Mouse (Mus musculus) lung, embryonic 15.5 days (tissue): Measurements from ENCODE around the gene Bckdha. TPM values are rescaled to one million over a fixed set of nuclear protein-coding genes. Genes with fewer than 3 reads are reported as not detected.

Source experiments
- ATAC-seq: fragments of 200-750 bp; cut with Nextera tagmentation; 2 replicates; pipeline ENCODE4 v1.8.0; 2017; ENCODE audit warnings: moderate number of reproducible peaks, borderline replicate concordance; ENCODE audit not compliant: low FRiP score, low TSS enrichment; ENCODE audit errors: extremely low read depth
- H3K27ac ChIP-seq: fragments of 300-500 bp; sonication (generic); 2 replicates; pipeline ENCODE4 v1.5.1; 2015; ENCODE audit warnings: moderate library complexity, mild to moderate bottlenecking, inconsistent platforms
- H3K27me3 ChIP-seq: fragments of 300-500 bp; sonication (generic); 2 replicates; pipeline ENCODE4 v1.6.1; 2015; ENCODE audit warnings: inconsistent platforms
- H3K36me3 ChIP-seq: fragments of 300-500 bp; sonication (generic); 2 replicates; pipeline ENCODE4 v1.6.1; 2015; ENCODE audit warnings: inconsistent platforms
- H3K4me1 ChIP-seq: fragments of 300-500 bp; sonication (generic); 2 replicates; pipeline ENCODE4 v1.6.1; 2015; ENCODE audit warnings: inconsistent platforms
- H3K4me2 ChIP-seq: fragments of 300-500 bp; sonication (generic); 2 replicates; pipeline ENCODE4 v1.6.1; 2015; ENCODE audit warnings: inconsistent platforms, mild to moderate bottlenecking, moderate library complexity
- H3K4me3 ChIP-seq: fragments of 300-500 bp; sonication (generic); 2 replicates; pipeline ENCODE4 v1.5.1; 2015; ENCODE audit warnings: mild to moderate bottlenecking, inconsistent platforms
- H3K9ac ChIP-seq: fragments of 300-500 bp; sonication (generic); 2 replicates; pipeline ENCODE4 v1.6.1; 2015; ENCODE audit warnings: inconsistent platforms
- H3K9me3 ChIP-seq: fragments of 300-500 bp; sonication (generic); 2 replicates; pipeline ENCODE4 v1.6.1; 2016; ENCODE audit warnings: inconsistent platforms
- WGBS: fragments of 180-500 bp; shearing (Covaris S2); methylation state at CpG from one replicate; pipeline ENCODE4 v1.1.7; 2015; 5-methylcytosine and 5-hydroxymethylcytosine counted together
- polyA plus RNA-seq: library from polyadenylated mRNA; unstranded; fragments of >200 nt; fragmentation: Nextera tagmentation; extraction: Ambion mirVana; gene quantifications from 2 replicates; pipeline ENCODE4 v1.2.1, GENCODE M21; 2015

Bckdha gene
- polyA plus RNA-seq, 1 experiment from 2014 or later: 57.0 TPM

- peaks cover 35% of the 10 kb centered on the region for H3K4me1 ChIP-seq
- peak overlapping the region; percentile 95 for H3K4me2 ChIP-seq
- no peak for ATAC-seq
- H3K9ac ChIP-seq: no peak overlapping the region; the same call in 1 of the 2 replicates
- H3K27me3 ChIP-seq: peaks cover 26% of the 10 kb centered on the region
- H3K9me3 ChIP-seq: no peaks in the 10 kb centered on the region
- H3K4me3 ChIP-seq: peak overlapping the region; percentile 72
- no peaks in the 10 kb centered on the region for H3K36me3 ChIP-seq
- H3K27ac ChIP-seq: peak overlapping the region; percentile 68; the same call in 1 of the 2 replicates
- 25% methylated on average over 5 of the region's 5 CpGs for WGBS
Measured at GRCm38 (mm10) chr7:25690051-25690450, 31.3 kb upstream of the Bckdha start.

GRCm38 (mm10) chr7:25689603-25690021 lies 30.8 kb upstream of the Bckdha start:
- H3K4me3 ChIP-seq: peak overlapping the region; percentile 72
- H3K36me3 ChIP-seq: no peaks in the 10 kb centered on the region
- ATAC-seq: no peak
- peaks cover 35% of the 10 kb centered on the region for H3K4me1 ChIP-seq
- H3K9me3 ChIP-seq: no peaks in the 10 kb centered on the region
- 5% methylated on average over 12 of the region's 12 CpGs for WGBS
- peak overlapping the region; percentile 95 for H3K4me2 ChIP-seq
- H3K27ac ChIP-seq: peak overlapping the region; percentile 68
- H3K9ac ChIP-seq: peak overlapping the region; percentile 69; the same call in 1 of the 2 replicates
- peaks cover 26% of the 10 kb centered on the region for H3K27me3 ChIP-seq

GRCm38 (mm10) chr7:25688810-25689586 lies 30.2 kb upstream of the Bckdha start:
- Histone ChIP-seq H3K4me3 (peak overlapping the region; percentile 72), H3K9me3 (no peaks in the 10 kb centered on the region), H3K4me1 (peaks cover 35% of the 10 kb centered on the region), H3K36me3 (no peaks in the 10 kb centered on the region), H3K27me3 (peaks cover 26% of the 10 kb centered on the region), H3K9ac (peak overlapping the region; percentile 69), H3K27ac (peak overlapping the region; percentile 92), H3K4me2 (peak overlapping the region; percentile 95)
- peak; percentile 50; the same call in 1 of the 2 replicates for ATAC-seq
- 0% methylated on average over 50 of the region's 52 CpGs for WGBS

- Histone ChIP-seq H3K27me3 (peaks cover 26% of the 10 kb centered on the region), H3K4me3 (peak overlapping the region; percentile 72), H3K4me1 (peaks cover 35% of the 10 kb centered on the region), H3K36me3 (no peaks in the 10 kb centered on the region), H3K9ac (peak overlapping the region; percentile 69), H3K9me3 (no peaks in the 10 kb centered on the region), H3K4me2 (peak overlapping the region; percentile 95), H3K27ac (peak overlapping the region; percentile 92)
- WGBS: 1% methylated on average over 47 of the region's 47 CpGs
- no peak for ATAC-seq
Measured at GRCm38 (mm10) chr7:25687811-25688401, 29.1 kb upstream of the Bckdha start.

GRCm38 (mm10) chr7:25686680-25687531 lies 28.1 kb upstream of the Bckdha start, which contains the start of gene Tgfb1:
Gene Tgfb1, plus strand, starts transcription at chr7:25687002.
- under 1% methylated on average over 48 of the region's 69 CpGs for WGBS
- Histone ChIP-seq H3K36me3 (no peaks in the 10 kb centered on the region), H3K9ac (peak within 1 kb of the TSS; percentile 69), H3K4me3 (peak within 1 kb of the TSS; percentile 72), H3K4me1 (peaks cover 35% of the 10 kb centered on the region), H3K4me2 (peak within 1 kb of the TSS; percentile 95), H3K27ac (peak within 1 kb of the TSS; percentile 92), H3K9me3 (no peaks in the 10 kb centered on the region), H3K27me3 (peaks cover 26% of the 10 kb centered on the region)
- ATAC-seq: peak; percentile 66

GRCm38 (mm10) chr7:25685926-25686470 lies 27.2 kb upstream of the Bckdha start:
- no peak overlapping the region for H3K27ac ChIP-seq
- H3K27me3 ChIP-seq: peaks cover 26% of the 10 kb centered on the region
- H3K4me3 ChIP-seq: peak overlapping the region; percentile 72
- WGBS: 66% methylated on average over 21 of the region's 21 CpGs
- no peak for ATAC-seq
- peaks cover 40% of the 10 kb centered on the region for H3K4me1 ChIP-seq
- H3K9ac ChIP-seq: peak overlapping the region; percentile 69; the same call in 1 of the 2 replicates
- H3K36me3 ChIP-seq: no peaks in the 10 kb centered on the region
- H3K9me3 ChIP-seq: no peaks in the 10 kb centered on the region
- peak overlapping the region; percentile 95 for H3K4me2 ChIP-seq

GRCm38 (mm10) chr7:25684659-25685058 lies 25.9 kb upstream of the Bckdha start:
- Histone ChIP-seq H3K4me3 (no peak overlapping the region), H3K9me3 (no peaks in the 10 kb centered on the region), H3K36me3 (no peaks in the 10 kb centered on the region), H3K9ac (no peak overlapping the region), H3K27me3 (peaks cover 17% of the 10 kb centered on the region), H3K4me1 (peaks cover 43% of the 10 kb centered on the region), H3K4me2 (no peak overlapping the region), H3K27ac (no peak overlapping the region)
- WGBS: 84% methylated on average over 6 of the region's 6 CpGs
- no peak for ATAC-seq

- H3K4me2 ChIP-seq: no peak overlapping the region
- H3K4me3 ChIP-seq: no peak overlapping the region
- ATAC-seq: no peak
- no peaks in the 10 kb centered on the region for H3K9me3 ChIP-seq
- peaks cover 14% of the 10 kb centered on the region for H3K27me3 ChIP-seq
- no peaks in the 10 kb centered on the region for H3K36me3 ChIP-seq
- H3K4me1 ChIP-seq: peaks cover 34% of the 10 kb centered on the region
- no peak overlapping the region for H3K27ac ChIP-seq
- WGBS: 40% methylated on average over 7 of the region's 7 CpGs
- H3K9ac ChIP-seq: no peak overlapping the region
Measured at GRCm38 (mm10) chr7:25683474-25684180, 24.8 kb upstream of the Bckdha start.

GRCm38 (mm10) chr7:25681341-25682231 lies 22.8 kb upstream of the Bckdha start:
- Histone ChIP-seq H3K27me3 (peaks cover 7% of the 10 kb centered on the region; the same call in 1 of the 2 replicates), H3K4me2 (peak overlapping the region; percentile 57; the same call in 1 of the 2 replicates), H3K9ac (no peak overlapping the region), H3K4me3 (peak overlapping the region; percentile 54), H3K36me3 (no peaks in the 10 kb centered on the region), H3K27ac (no peak overlapping the region), H3K9me3 (no peaks in the 10 kb centered on the region), H3K4me1 (peaks cover 24% of the 10 kb centered on the region)
- WGBS: 56% methylated on average over 15 of the region's 15 CpGs
- ATAC-seq: no peak
